Mouse (Mus musculus): ENCODE results near the gene Ehd4. TPM values are rescaled to one million over a fixed set of nuclear protein-coding genes. Genes with fewer than 3 reads are reported as not detected.

Ehd4 gene
- total RNA-seq, 2 experiments from 2014 or later = 12.1 to 15.0 TPM

DNA sequence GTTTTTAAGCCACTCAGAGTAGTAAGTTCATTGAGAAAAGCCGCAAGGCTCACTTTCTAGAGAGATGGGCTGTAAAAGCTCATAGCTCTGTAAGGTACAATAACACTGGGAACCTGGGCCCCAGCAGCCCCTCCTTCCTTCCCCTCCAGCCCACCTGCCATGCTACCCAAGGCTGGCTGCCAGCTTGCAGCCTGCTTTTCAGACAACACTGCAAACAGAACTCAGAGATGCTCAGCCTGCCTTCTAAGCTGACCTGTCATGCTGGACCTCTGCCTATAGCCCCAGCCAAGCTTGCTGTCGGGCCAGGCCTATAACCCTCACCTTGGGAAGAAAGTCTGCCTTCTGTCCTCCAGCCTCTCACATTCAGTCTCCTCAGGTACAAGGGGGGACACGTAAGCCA, 109.7 kb downstream of the Ehd4 start:
- no peak for TF ChIP-seq CTCF (IDR thresholded peaks at IDR 0.05)
- Histone ChIP-seq H3K27ac (peak overlapping the region; percentile 90), H3K4me3 (no peak overlapping the region)
- DNase-seq (ENCODE audit: extremely low spot score in 1 of 2, low spot score in 2 of 2) = no peak
- intact Hi-C loops (cut with DNase I) = no loop called here

- peak; percentile 34 to 47 for DNase-seq (ENCODE audit: extremely low spot score in 1 of 2, low spot score in 2 of 2)
- Histone ChIP-seq H3K27ac (peak overlapping the region; percentile 90), H3K4me3 (no peak overlapping the region)
- no peak for TF ChIP-seq CTCF (IDR thresholded peaks at IDR 0.05)
- intact Hi-C loops (cut with DNase I) = no loop called here
Measured at GRCm38 (mm10) chr2:120044101-120044603, 110.3 kb downstream of the Ehd4 start.

GRCm38 (mm10) chr2:120040991-120041390, 113.4 kb downstream of the Ehd4 start:
- Histone ChIP-seq H3K4me3 (no peak overlapping the region), H3K27ac (no peak overlapping the region)
- no peak for DNase-seq (ENCODE audit: extremely low spot score in 1 of 2, low spot score in 2 of 2)
- intact Hi-C loops (cut with DNase I) = no loop called here
- TF ChIP-seq CTCF (IDR thresholded peaks at IDR 0.05) = no peak

Other genes with a start within 250 kb of the Ehd4 start
- gene Mapkbp1, start 181.9 kb downstream of the Ehd4 start, total RNA-seq (2021) = 10 to 100 TPM; 54.1 to 57.0 TPM
- gene Jmjd7, start 127.1 kb downstream of the Ehd4 start, total RNA-seq (2021) = 1 to 10 TPM; 4.7 to 6.9 TPM
- 1 to 10 TPM in 1 of 2 experiments, under 1 TPM in 1; 0.97 to 1.3 TPM for gene Gm28042, start 127.1 kb downstream of the Ehd4 start, total RNA-seq (2021)
- 1 to 10 TPM; 3.9 to 4.1 TPM for gene Pla2g4b, start 121.2 kb downstream of the Ehd4 start, total RNA-seq (2021)
- gene Pla2g4e, start 90.7 kb upstream of the Ehd4 start, total RNA-seq (2021) = 10 to 100 TPM; 19.4 to 22.3 TPM
- gene Pla2g4d, start 134.6 kb upstream of the Ehd4 start, total RNA-seq (2021) = not detected
- gene Pla2g4f, start 159.6 kb upstream of the Ehd4 start, total RNA-seq (2021) = not detected
- 10 to 100 TPM; 69.7 to 72.4 TPM for gene Vps39, start 198.5 kb upstream of the Ehd4 start, total RNA-seq (2021)
- gene Ganc, start 249.3 kb upstream of the Ehd4 start, total RNA-seq (2021) = 10 to 100 TPM; 11.6 to 13.9 TPM
- gene Tmem87a, start 249.5 kb upstream of the Ehd4 start, total RNA-seq (2021) = 10 to 100 TPM; 40.9 to 42.2 TPM

Data from left cerebral cortex, adult 2 months (tissue).